Mouse (Mus musculus) midbrain, embryonic 15.5 days (tissue): Measurements from ENCODE around the gene Umodl1. TPM values are rescaled to one million over a fixed set of nuclear protein-coding genes. Genes with fewer than 3 reads are reported as not detected.

ENCODE experiments used
- ATAC-seq: fragments of 200-750 bp; cut with Nextera tagmentation; replicated peaks from 2 replicates; pipeline ENCODE4 v1.8.0; 2017; ENCODE audit warnings: moderate TSS enrichment
- H3K27ac ChIP-seq: fragments of 300-500 bp; sonication (generic); 2 replicates; pipeline ENCODE4 v1.5.1; 2015; ENCODE audit warnings: mild to moderate bottlenecking, inconsistent platforms
- H3K27me3 ChIP-seq: fragments of 300-500 bp; sonication (generic); replicated peaks from 2 replicates; pipeline ENCODE4 v1.6.1; 2015; ENCODE audit warnings: inconsistent platforms
- H3K36me3 ChIP-seq: fragments of 300-500 bp; sonication (generic); replicated peaks from 2 replicates; pipeline ENCODE4 v1.6.1; 2015; ENCODE audit warnings: inconsistent platforms
- H3K4me1 ChIP-seq: fragments of 300-500 bp; sonication (generic); 2 replicates; pipeline ENCODE4 v1.6.1; 2015; ENCODE audit warnings: inconsistent platforms
- H3K4me2 ChIP-seq: fragments of 300-500 bp; sonication (generic); 2 replicates; pipeline ENCODE4 v1.6.1; 2015; ENCODE audit warnings: inconsistent platforms, mild to moderate bottlenecking, moderate library complexity
- H3K4me3 ChIP-seq: fragments of 300-500 bp; sonication (generic); 2 replicates; pipeline ENCODE4 v1.5.1; 2015; ENCODE audit warnings: mild to moderate bottlenecking, inconsistent platforms
- H3K9ac ChIP-seq: fragments of 300-500 bp; sonication (generic); 2 replicates; pipeline ENCODE4 v1.6.1; 2015; ENCODE audit warnings: mild to moderate bottlenecking, inconsistent platforms
- H3K9me3 ChIP-seq: fragments of 300-500 bp; sonication (generic); 2 replicates; pipeline ENCODE4 v1.6.1; 2016; ENCODE audit warnings: inconsistent platforms
- WGBS: fragments of 180-500 bp; shearing (Covaris S2); methylation state at CpG from one replicate; pipeline ENCODE4 v1.1.7; 2015; ENCODE audit warnings: mixed read lengths; 5-methylcytosine and 5-hydroxymethylcytosine counted together
- polyA plus RNA-seq: library from polyadenylated mRNA; unstranded; fragments of >200 nt; fragmentation: Nextera tagmentation; extraction: Ambion mirVana; gene quantifications from 2 replicates; pipeline ENCODE4 v1.2.1, GENCODE M21; 2015

Umodl1 gene
- polyA plus RNA-seq: 0.04 TPM in 1 of 2 replicates, not detected in the other

DNA sequence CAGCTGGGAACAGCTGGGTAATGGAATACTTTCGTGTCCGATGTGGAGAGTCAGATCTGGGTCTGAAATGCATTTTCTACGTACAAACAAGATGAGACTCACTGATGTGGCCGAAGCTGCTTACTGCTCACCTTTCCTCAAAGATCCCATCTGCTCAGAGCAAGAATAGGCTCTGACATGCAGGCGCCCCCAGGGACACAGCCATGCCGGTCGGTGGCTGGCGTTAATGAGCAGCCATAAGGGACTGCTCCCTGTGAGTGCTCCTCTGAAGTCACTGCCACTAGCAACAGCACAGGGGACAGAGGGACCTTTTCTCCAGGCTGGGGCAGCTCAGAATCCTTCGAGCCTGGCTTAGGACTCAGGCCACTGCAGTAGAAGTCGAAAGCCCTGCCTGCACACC lies at the start of gene Umodl1:
Umodl1 (plus strand) TSS at position 301 of the 400 bp plus-strand sequence.
- Histone ChIP-seq H3K4me1 (peaks cover 10% of the 10 kb centered on the region), H3K9me3 (no peaks in the 10 kb centered on the region), H3K4me2 (no peak within 1 kb of the TSS), H3K4me3 (no peak within 1 kb of the TSS), H3K36me3 (no peaks in the 10 kb centered on the region), H3K27ac (no peak within 1 kb of the TSS), H3K27me3 (no peaks in the 10 kb centered on the region; the same call in 1 of the 2 replicates), H3K9ac (no peak within 1 kb of the TSS)
- no peak for ATAC-seq
- WGBS: 38% methylated on average over 10 of the region's 10 CpGs

DNA sequence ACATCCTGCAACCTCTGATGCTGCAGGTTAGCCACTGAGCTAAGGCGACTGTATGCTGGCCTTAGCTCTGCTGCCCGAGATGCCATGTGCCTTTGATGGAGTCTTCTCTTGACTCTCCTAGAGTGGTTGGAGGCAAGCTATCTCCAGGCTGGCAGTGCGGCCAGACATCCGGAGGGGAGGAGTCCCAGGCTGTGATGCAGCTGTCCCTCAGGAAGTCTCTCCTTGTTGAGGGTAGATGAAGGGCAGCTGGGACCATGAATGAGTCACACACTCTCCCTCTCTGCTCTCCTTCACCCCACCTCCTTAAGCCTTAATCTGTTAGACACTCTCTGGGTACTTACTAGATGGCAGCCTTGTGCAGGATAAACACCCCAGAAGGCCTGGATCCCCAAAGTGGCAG lies 46.9 kb upstream of the Umodl1 start:
- 85% methylated on average over 4 of the region's 4 CpGs for WGBS
- no peak overlapping the region for H3K27ac ChIP-seq
- no peaks in the 10 kb centered on the region for H3K4me1 ChIP-seq
- H3K9ac ChIP-seq: no peak overlapping the region
- no peak for ATAC-seq
- H3K4me3 ChIP-seq: no peak overlapping the region
- no peaks in the 10 kb centered on the region for H3K9me3 ChIP-seq
- H3K36me3 ChIP-seq: no peaks in the 10 kb centered on the region
- H3K27me3 ChIP-seq: no peaks in the 10 kb centered on the region
- no peak overlapping the region for H3K4me2 ChIP-seq

DNA sequence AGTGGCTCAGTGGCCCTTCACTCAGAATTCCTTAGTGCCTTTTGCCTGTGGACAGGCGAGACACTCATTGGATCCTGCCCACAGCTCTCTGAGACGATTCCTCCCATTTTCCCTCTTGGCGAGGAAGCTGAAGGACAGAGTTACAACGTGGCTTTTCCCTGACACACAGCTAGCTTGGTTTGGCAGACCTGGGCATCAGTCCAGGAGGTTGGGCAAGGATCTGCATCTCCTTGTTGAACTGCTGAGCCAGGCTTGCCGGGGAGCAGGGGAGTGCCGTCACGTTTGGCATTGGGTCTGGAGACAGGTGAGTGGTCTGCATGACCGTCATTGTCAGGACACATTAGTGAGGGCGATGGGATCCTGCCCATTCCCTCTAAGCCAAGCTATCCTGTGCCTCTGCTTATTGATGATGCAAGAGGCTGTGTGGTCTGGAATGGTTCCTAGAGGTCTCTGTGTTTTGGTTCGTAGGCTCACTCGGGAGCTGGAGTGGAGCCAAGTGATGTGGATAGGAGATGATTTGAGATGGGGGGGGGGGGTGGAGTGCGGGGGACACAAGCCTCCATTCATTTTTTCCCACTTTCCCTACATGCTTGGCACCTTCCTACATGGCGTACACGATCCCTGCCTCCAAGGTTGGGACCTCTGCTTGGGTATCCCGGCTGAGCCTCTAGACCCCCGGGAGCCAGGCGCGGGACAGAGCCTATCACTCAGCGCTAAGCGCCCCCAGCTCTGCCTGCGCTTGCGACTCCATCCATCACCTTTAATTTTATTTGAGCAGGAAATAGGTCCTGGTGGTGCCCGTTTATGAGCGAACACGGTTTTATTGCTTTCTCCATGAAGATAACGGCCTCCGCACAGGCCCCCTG lies 43.3 kb upstream of the Umodl1 start:
- no peaks in the 10 kb centered on the region for H3K4me1 ChIP-seq
- H3K36me3 ChIP-seq: no peaks in the 10 kb centered on the region
- no peaks in the 10 kb centered on the region for H3K9me3 ChIP-seq
- no peak for ATAC-seq
- no peaks in the 10 kb centered on the region for H3K27me3 ChIP-seq
- WGBS: 77% methylated on average over 27 of the region's 27 CpGs
- H3K4me3 ChIP-seq: no peak overlapping the region
- H3K9ac ChIP-seq: no peak overlapping the region
- no peak overlapping the region for H3K4me2 ChIP-seq
- no peak overlapping the region for H3K27ac ChIP-seq

GRCm38 (mm10) chr17:30911732-30912088 lies 42.7 kb upstream of the Umodl1 start:
- no peak overlapping the region for H3K4me3 ChIP-seq
- H3K9ac ChIP-seq: no peak overlapping the region
- H3K36me3 ChIP-seq: no peaks in the 10 kb centered on the region
- no peak overlapping the region for H3K4me2 ChIP-seq
- H3K9me3 ChIP-seq: no peaks in the 10 kb centered on the region
- no peak for ATAC-seq
- H3K27ac ChIP-seq: no peak overlapping the region
- 54% methylated on average over 8 of the region's 8 CpGs for WGBS
- H3K4me1 ChIP-seq: no peaks in the 10 kb centered on the region
- no peaks in the 10 kb centered on the region for H3K27me3 ChIP-seq

DNA sequence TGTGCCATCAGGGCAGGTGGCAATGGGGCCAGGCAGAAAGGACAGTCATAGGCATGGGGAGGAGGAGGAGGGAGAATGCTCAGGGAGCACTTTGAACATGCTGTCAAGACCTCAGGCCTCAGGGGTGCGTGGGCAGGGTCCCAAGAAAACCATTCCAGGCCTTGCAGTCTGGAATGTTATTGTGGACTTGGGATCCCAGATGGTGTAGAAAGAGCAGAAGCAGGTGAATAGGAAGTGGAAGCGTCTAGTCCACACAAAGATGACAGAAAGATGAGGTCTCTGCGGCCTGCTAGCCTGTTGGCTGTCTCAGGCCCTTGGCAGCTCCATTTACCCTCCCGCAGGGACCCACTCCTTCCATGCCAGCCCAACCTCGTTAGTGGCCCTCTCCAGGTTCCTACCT lies 41.9 kb upstream of the Umodl1 start:
- Histone ChIP-seq H3K4me3 (no peak overlapping the region), H3K27ac (no peak overlapping the region), H3K27me3 (no peaks in the 10 kb centered on the region), H3K36me3 (no peaks in the 10 kb centered on the region), H3K4me2 (no peak overlapping the region), H3K9me3 (no peaks in the 10 kb centered on the region), H3K4me1 (no peaks in the 10 kb centered on the region), H3K9ac (no peak overlapping the region)
- 78% methylated on average over 5 of the region's 5 CpGs for WGBS
- no peak for ATAC-seq

GRCm38 (mm10) chr17:30914264-30914663 lies 40.2 kb upstream of the Umodl1 start:
- no peak for ATAC-seq
- Histone ChIP-seq H3K9ac (no peak overlapping the region), H3K36me3 (no peaks in the 10 kb centered on the region), H3K9me3 (no peaks in the 10 kb centered on the region), H3K4me1 (no peaks in the 10 kb centered on the region), H3K27me3 (no peaks in the 10 kb centered on the region), H3K4me2 (no peak overlapping the region), H3K27ac (no peak overlapping the region), H3K4me3 (no peak overlapping the region)

DNA sequence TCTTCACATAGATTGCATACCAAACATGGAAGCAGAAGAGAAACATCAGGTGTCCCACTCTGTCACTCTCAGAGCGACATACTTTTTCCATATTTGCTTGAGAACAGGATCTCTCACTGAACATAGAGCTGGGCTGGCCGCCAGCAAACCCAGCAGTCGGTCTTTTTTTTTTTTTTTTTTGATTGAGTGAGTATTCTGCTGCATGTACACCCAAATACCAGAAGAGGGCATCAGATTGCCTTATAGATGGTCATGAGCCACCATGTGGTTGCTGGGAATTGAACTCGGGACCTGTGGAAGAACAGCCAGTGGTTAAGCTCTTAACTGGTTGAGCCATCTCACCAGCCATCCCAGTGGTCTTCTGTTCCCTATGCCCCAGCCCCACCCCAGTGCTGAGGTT lies 30.9 kb upstream of the Umodl1 start:
- Histone ChIP-seq H3K9me3 (no peaks in the 10 kb centered on the region), H3K27ac (no peak overlapping the region), H3K4me1 (no peaks in the 10 kb centered on the region), H3K4me3 (no peak overlapping the region), H3K4me2 (no peak overlapping the region), H3K36me3 (no peaks in the 10 kb centered on the region), H3K9ac (no peak overlapping the region), H3K27me3 (no peaks in the 10 kb centered on the region)
- 78% methylated on average over 4 of the region's 4 CpGs for WGBS
- no peak for ATAC-seq

- no peaks in the 10 kb centered on the region for H3K9me3 ChIP-seq
- WGBS: 84% methylated on average over 7 of the region's 7 CpGs
- H3K36me3 ChIP-seq: no peaks in the 10 kb centered on the region
- ATAC-seq: no peak
- H3K4me3 ChIP-seq: no peak overlapping the region
- no peak overlapping the region for H3K9ac ChIP-seq
- no peak overlapping the region for H3K27ac ChIP-seq
- H3K4me1 ChIP-seq: no peaks in the 10 kb centered on the region
- H3K4me2 ChIP-seq: no peak overlapping the region
- H3K27me3 ChIP-seq: no peaks in the 10 kb centered on the region
Observed at GRCm38 (mm10) chr17:30930827-30931226, 23.6 kb upstream of the Umodl1 start.

GRCm38 (mm10) chr17:30932836-30933235 lies 21.6 kb upstream of the Umodl1 start:
- 90% methylated on average over 5 of the region's 5 CpGs for WGBS
- no peak for ATAC-seq

GRCm38 (mm10) chr17:30935301-30935700 lies 19.1 kb upstream of the Umodl1 start:
- WGBS: 47% methylated on average over 5 of the region's 5 CpGs
- no peaks in the 10 kb centered on the region for H3K36me3 ChIP-seq
- H3K9ac ChIP-seq: no peak overlapping the region
- no peaks in the 10 kb centered on the region for H3K4me1 ChIP-seq
- no peaks in the 10 kb centered on the region for H3K27me3 ChIP-seq
- no peak overlapping the region for H3K4me3 ChIP-seq
- H3K9me3 ChIP-seq: no peaks in the 10 kb centered on the region
- H3K27ac ChIP-seq: no peak overlapping the region
- no peak for ATAC-seq
- H3K4me2 ChIP-seq: no peak overlapping the region

More at GRCm38 (mm10) chr17:30932836-30933235, 21.6 kb upstream of the Umodl1 start:
- Histone ChIP-seq H3K27me3 (no peaks in the 10 kb centered on the region), H3K4me3 (no peak overlapping the region), H3K27ac (no peak overlapping the region), H3K9ac (no peak overlapping the region), H3K9me3 (no peaks in the 10 kb centered on the region), H3K4me1 (no peaks in the 10 kb centered on the region), H3K4me2 (no peak overlapping the region), H3K36me3 (no peaks in the 10 kb centered on the region)

- Histone ChIP-seq H3K36me3 (no peaks in the 10 kb centered on the region), H3K27ac (no peak overlapping the region), H3K27me3 (no peaks in the 10 kb centered on the region), H3K9me3 (no peaks in the 10 kb centered on the region), H3K4me2 (no peak overlapping the region), H3K9ac (no peak overlapping the region), H3K4me1 (no peaks in the 10 kb centered on the region), H3K4me3 (no peak overlapping the region)
- WGBS: 56% methylated on average over 9 of the region's 9 CpGs
- no peak for ATAC-seq
Observed at GRCm38 (mm10) chr17:30938554-30938953, 15.9 kb upstream of the Umodl1 start.

- Histone ChIP-seq H3K27ac (no peak overlapping the region), H3K27me3 (no peaks in the 10 kb centered on the region; the same call in 1 of the 2 replicates), H3K9ac (no peak overlapping the region), H3K4me2 (no peak overlapping the region), H3K36me3 (no peaks in the 10 kb centered on the region), H3K4me3 (no peak overlapping the region), H3K4me1 (peaks cover 5% of the 10 kb centered on the region; the same call in 1 of the 2 replicates), H3K9me3 (no peaks in the 10 kb centered on the region)
- WGBS: 70% methylated on average over 1 of the region's 1 CpGs
- no peak for ATAC-seq
Observed at GRCm38 (mm10) chr17:30948382-30948781, 6.1 kb upstream of the Umodl1 start.

- H3K9me3 ChIP-seq: no peaks in the 10 kb centered on the region
- H3K27ac ChIP-seq: no peak overlapping the region
Observed at GRCm38 (mm10) chr17:30950780-30951179, 3.7 kb upstream of the Umodl1 start.

More at GRCm38 (mm10) chr17:30950780-30951179, 3.7 kb upstream of the Umodl1 start:
- no peak for ATAC-seq
- WGBS: 3% methylated on average over 7 of the region's 7 CpGs
- H3K27me3 ChIP-seq: no peaks in the 10 kb centered on the region; the same call in 1 of the 2 replicates
- H3K4me3 ChIP-seq: no peak overlapping the region
- no peak overlapping the region for H3K4me2 ChIP-seq
- no peaks in the 10 kb centered on the region for H3K36me3 ChIP-seq
- peaks cover 10% of the 10 kb centered on the region for H3K4me1 ChIP-seq
- H3K9ac ChIP-seq: no peak overlapping the region
